In genomic region chr16:24428742-24429141, GRCm38 (mm10) we compare ENCODE assay signal across 13 mouse cellular contexts. TPM values are rescaled to one million over a fixed set of nuclear protein-coding genes. Genes with fewer than 3 reads are reported as not detected.
DNase-seq lines count a peak whose midpoint lies in the region; ATAC-seq and TF ChIP-seq lines count a peak whose summit lies in the region.
"Had no signal": no experiment of that assay in that cellular context is flagged by ENCODE, and none has a peak within 500 bp of the region (broad histone marks: within the 10 kb centered on the region; RNA-seq: fewer than 3 reads in every experiment).

No protein-coding gene starts in this region.

- H3K9me3 ChIP-seq in kidney, embryonic 16.5 days (ENCODE audit: low read length): no peaks in the 10 kb centered on the region
- H3K9me3 ChIP-seq: embryonic facial prominence, embryonic 12.5 days; midbrain, embryonic 13.5 days had no signal

- H3K27ac ChIP-seq in kidney, embryonic 16.5 days (ENCODE audit: low read length): no peak overlapping the region
- H3K27ac ChIP-seq: embryonic facial prominence, embryonic 12.5 days; macrophage; midbrain, embryonic 13.5 days had no signal

- 88% methylated on average over 4 of the region's 4 CpGs for WGBS in kidney, embryonic 16.5 days

- no peak overlapping the region for H3ac ChIP-seq in myocyte (ENCODE audit: control insufficient read depth, insufficient read length)

- no peaks in the 10 kb centered on the region for H3K27me3 ChIP-seq in kidney, embryonic 16.5 days (ENCODE audit: insufficient read depth, low read length)
- H3K27me3 ChIP-seq in myocyte (ENCODE audit: control insufficient read depth, insufficient read depth, insufficient read length): no peaks in the 10 kb centered on the region
- H3K27me3 ChIP-seq: embryonic facial prominence, embryonic 12.5 days; midbrain, embryonic 13.5 days had no signal

- H3K36me3 ChIP-seq in kidney, embryonic 16.5 days (ENCODE audit: insufficient read depth, low read length): no peaks in the 10 kb centered on the region
- H3K36me3 ChIP-seq in myocyte (ENCODE audit: control insufficient read depth, insufficient read depth): no peaks in the 10 kb centered on the region
- H3K36me3 ChIP-seq: embryonic facial prominence, embryonic 12.5 days; midbrain, embryonic 13.5 days had no signal

- no peak for TF ChIP-seq POLR2A in myocyte (IDR thresholded peaks at IDR 0.05; ENCODE audit: insufficient read length, low read depth)

- H3K4me2 ChIP-seq in kidney, embryonic 16.5 days (replicated peaks; ENCODE audit: low read depth, low read length): no peak overlapping the region
- peak overlapping the region; percentile 38 for H3K4me2 ChIP-seq in myocyte (ENCODE audit: low read depth)
- H3K4me2 ChIP-seq: embryonic facial prominence, embryonic 12.5 days; lung, embryonic 14.5 days; midbrain, embryonic 13.5 days had no signal

- peaks cover 20% of the 10 kb centered on the region for H3K4me1 ChIP-seq in kidney, embryonic 16.5 days (ENCODE audit: insufficient read depth, low read length)

- no peak overlapping the region for H3K9ac ChIP-seq in kidney, embryonic 16.5 days (replicated peaks; ENCODE audit: low read length)
- H3K9ac ChIP-seq: embryonic facial prominence, embryonic 12.5 days; lung, embryonic 14.5 days; midbrain, embryonic 13.5 days had no signal

- no peak overlapping the region for H3K4me3 ChIP-seq in kidney, embryonic 16.5 days (ENCODE audit: low read length)
- H3K4me3 ChIP-seq in myocyte: no peak overlapping the region
- H3K4me3 ChIP-seq: embryonic facial prominence, embryonic 12.5 days; midbrain, embryonic 13.5 days had no signal

- peak; percentile 62 for DNase-seq in cerebellum, adult 11-12 months
- no peak for DNase-seq in cerebellum, postnatal 14 days
- peak; percentile 37 for DNase-seq in kidney, postnatal 10 days
- peak; percentile 73 for DNase-seq in thymus, postnatal 4 days
- DNase-seq: heart, postnatal 14 days; lung, embryonic 14.5 days had no signal

- no peak for ATAC-seq in kidney, embryonic 16.5 days (ENCODE audit: low FRiP score, low TSS enrichment)
- ATAC-seq in frontal cortex, adult (ENCODE audit: low TSS enrichment): no peak
- ATAC-seq in megakaryocyte progenitor cell, adult 5-6 weeks (replicated peaks; ENCODE audit: poor library complexity): no peak
- ATAC-seq: midbrain, embryonic 13.5 days had no signal

- peaks cover 74% of the 10 kb centered on the region for H3K79me2 ChIP-seq in myocyte (ENCODE audit: control insufficient read depth, insufficient read depth)

TF ChIP-seq in myocyte, 11 proteins besides CTCF, POLR2A, EP300 and RAD21:
- TF ChIP-seq MAX (IDR thresholded peaks at IDR 0.05; ENCODE audit: low read depth) (no peak), TCF3 (IDR thresholded peaks at IDR 0.05; ENCODE audit: insufficient read length, low read depth) (no peak), SRF (IDR thresholded peaks at IDR 0.05; ENCODE audit: control insufficient read depth, insufficient read length, low read depth) (no peak), MYOG (IDR thresholded peaks at IDR 0.05; ENCODE audit: control insufficient read depth in 1 of 3, insufficient read depth in 1 of 3, insufficient read length in 2 of 3, low read depth in 2 of 3) (no peak), CEBPB (IDR thresholded peaks at IDR 0.05; ENCODE audit: insufficient read depth, poor library complexity, severe bottlenecking) (no peak), TCF12 (IDR thresholded peaks at IDR 0.05; ENCODE audit: insufficient read depth, poor library complexity, severe bottlenecking) (no peak), USF1 (IDR thresholded peaks at IDR 0.05; ENCODE audit: low read depth) (no peak), E2F4 (IDR thresholded peaks at IDR 0.05; ENCODE audit: insufficient read depth) (no peak), REST (IDR thresholded peaks at IDR 0.05; ENCODE audit: insufficient read depth, insufficient read length) (no peak), MYOD1 (IDR thresholded peaks at IDR 0.05; ENCODE audit: control insufficient read depth in 1 of 3, insufficient read length in 2 of 3, low read depth in 2 of 3) (no peak), POLR2AphosphoS2 (IDR thresholded peaks at IDR 0.05; ENCODE audit: insufficient read length, low read depth) (no peak)
TF ChIP-seq in myocyte: peak in this region for 0.

RNA-seq across cellular contexts. Expression of gene Lpp, which starts 35.4 kb away (rescaled TPM):
- 54.0 and 66.8 TPM in 2 replicates for polyA plus RNA-seq in kidney, embryonic 16.5 days (2015; fragmentation: Nextera tagmentation; extraction: Ambion mirVana)
- polyA plus RNA-seq in myocyte (2012; fragmentation: generic; extraction: Trizol): 4.8 TPM
- total RNA-seq in megakaryocyte progenitor cell, adult 5-6 weeks (2015): 2.5 and 3.8 TPM in 2 replicates
- total RNA-seq in megakaryocyte progenitor cell, adult 5-6 weeks (2017): 1.2 and 1.3 TPM in 2 replicates

Comparison
In these comparisons a context has a peak if more than half of its experiments do, and no peak if none do; other contexts are left out.
1. DNase-seq: peak in cerebellum, adult 11-12 months (single experiment), kidney, postnatal 10 days (single experiment) and thymus, postnatal 4 days (single experiment); none in cerebellum, postnatal 14 days (0 of 2).